Mouse (Mus musculus) neutrophil, adult 5-6 weeks (primary cell): ENCODE results near the gene Hist2h2be. TPM values are rescaled to one million over a fixed set of nuclear protein-coding genes. Genes with fewer than 3 reads are reported as not detected.
"Not testable (repeated sequence)": the region's sequence is repeated elsewhere in the genome, so short reads cannot be mapped to it uniquely, and the experiment has no call there.

Source experiments
- ATAC-seq: fragments of 151-379, 151-347 bp; 2 replicates; pipeline ENCODE4 v1.8.0; 2017; ENCODE audit warnings: mild to moderate bottlenecking, moderate TSS enrichment; ENCODE audit not compliant: insufficient number of reproducible peaks, poor library complexity, low FRiP score, severe bottlenecking; ENCODE audit errors: extremely low read depth
- total RNA-seq: library from RNA; stranded (forward); fragments of 200-1000 nt; gene quantifications from 2 replicates; pipeline ENCODE4 v1.2.3, GENCODE M21; 2017

The Hist2h2be gene
- total RNA-seq, 1 experiment from 2014 or later, result 21.3 TPM

DNA sequence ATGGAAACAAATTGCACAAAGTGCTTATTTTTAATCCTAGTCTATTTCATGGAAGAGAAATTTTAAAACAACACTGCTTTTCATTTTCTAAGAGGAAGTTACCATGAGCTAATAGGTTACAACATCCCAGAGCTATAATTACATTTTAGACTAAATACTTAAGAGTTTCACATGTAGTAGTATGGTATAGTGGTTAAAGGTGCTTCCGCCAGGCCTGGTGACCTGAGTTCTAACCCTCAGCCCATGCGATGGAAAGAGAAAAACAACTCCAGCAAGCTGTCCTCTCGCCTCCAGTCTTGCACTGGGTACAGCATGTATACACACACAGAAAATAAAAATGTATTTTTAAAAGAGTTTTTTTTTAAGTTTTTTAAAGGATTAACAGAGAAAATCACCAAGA, 30.9 kb downstream of the Hist2h2be start:
- peak; percentile 55; the same call in 1 of the 2 replicates for ATAC-seq

DNA sequence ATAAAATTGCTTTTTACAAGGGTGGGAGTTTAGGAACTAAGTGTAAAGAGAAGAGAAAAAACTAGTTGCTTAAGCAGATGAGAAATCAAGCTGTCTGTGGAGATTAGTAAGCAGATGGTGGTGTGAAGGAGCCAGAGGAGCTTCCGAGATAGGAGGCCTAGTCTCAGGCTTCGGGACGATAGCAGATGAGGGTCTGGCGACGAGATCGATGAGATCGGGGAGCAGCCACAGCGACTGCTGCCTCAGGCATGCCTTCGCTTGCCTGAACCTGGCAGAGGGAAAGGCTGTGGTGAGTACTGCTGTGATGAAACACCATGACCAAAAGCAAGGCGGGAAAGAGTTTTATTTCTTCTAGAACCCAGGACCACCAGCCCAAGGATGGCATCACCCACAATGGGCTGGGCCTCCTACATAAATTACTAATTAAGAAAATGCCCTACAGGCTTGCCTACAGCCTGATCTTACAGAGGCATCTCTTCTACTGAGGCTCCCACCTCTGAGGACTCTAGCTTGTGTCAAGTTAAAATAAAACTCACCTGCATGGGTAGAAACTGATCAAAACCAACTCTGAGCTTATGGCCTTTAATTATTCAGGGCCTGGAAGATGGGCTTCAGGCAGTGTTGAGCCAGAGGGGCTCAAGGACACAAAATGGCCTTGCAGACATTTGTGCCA, 33.9 kb downstream of the Hist2h2be start:
- no peak for ATAC-seq

- no peak for ATAC-seq
Observed at GRCm38 (mm10) chr3:96255926-96256593, 35.1 kb downstream of the Hist2h2be start.

DNA sequence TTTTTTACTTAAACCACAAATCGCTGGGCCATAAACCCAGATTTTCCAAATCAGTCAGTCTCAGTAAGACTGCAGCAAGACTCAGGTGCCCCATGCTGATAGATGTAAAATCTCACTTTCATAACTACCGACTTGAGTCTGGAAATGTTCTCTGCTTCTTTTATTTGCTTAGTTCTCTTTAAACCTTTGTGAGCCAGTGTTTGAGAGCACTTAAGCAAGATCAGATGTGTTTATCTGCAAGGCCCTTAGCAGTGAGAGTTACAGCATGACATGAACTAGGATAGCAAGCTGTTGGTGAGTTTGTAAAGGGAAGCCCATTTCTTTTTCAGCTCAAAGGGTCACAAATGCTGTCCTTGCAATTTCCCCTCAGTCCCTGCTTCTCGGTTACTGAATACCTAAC, 36.3 kb downstream of the Hist2h2be start:
- ATAC-seq, result no peak

DNA sequence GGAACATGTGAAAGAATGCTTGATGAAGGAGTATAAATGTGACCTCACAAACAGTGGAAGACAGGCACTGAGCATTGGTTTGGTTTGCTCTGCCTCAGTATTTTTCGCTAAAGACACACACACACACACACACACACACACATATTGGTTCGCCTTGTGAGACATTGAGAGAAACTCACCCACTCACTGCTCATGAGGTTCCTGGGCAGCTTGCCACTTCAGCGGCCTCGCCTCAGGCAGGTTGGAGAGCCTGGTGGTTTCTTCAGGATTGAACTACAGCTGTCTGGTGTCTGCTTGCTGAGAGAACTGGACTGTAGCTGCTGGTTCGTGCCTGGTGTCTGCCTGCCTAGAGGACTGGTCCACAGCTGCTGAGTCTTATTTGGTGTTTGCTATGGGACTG, 39.3 kb downstream of the Hist2h2be start:
- ATAC-seq, result no peak

- ATAC-seq, result no peak
Observed at GRCm38 (mm10) chr3:96261623-96262022, 40.7 kb downstream of the Hist2h2be start.

GRCm38 (mm10) chr3:96262216-96262875, 41.4 kb downstream of the Hist2h2be start:
- ATAC-seq, result peak; percentile 77

GRCm38 (mm10) chr3:96262979-96263550, 42.1 kb downstream of the Hist2h2be start, which contains the start of gene Hist2h4:
TSS of gene Hist2h4 (minus strand) at chr3:96263311.
- peak; percentile 74 for ATAC-seq

DNA sequence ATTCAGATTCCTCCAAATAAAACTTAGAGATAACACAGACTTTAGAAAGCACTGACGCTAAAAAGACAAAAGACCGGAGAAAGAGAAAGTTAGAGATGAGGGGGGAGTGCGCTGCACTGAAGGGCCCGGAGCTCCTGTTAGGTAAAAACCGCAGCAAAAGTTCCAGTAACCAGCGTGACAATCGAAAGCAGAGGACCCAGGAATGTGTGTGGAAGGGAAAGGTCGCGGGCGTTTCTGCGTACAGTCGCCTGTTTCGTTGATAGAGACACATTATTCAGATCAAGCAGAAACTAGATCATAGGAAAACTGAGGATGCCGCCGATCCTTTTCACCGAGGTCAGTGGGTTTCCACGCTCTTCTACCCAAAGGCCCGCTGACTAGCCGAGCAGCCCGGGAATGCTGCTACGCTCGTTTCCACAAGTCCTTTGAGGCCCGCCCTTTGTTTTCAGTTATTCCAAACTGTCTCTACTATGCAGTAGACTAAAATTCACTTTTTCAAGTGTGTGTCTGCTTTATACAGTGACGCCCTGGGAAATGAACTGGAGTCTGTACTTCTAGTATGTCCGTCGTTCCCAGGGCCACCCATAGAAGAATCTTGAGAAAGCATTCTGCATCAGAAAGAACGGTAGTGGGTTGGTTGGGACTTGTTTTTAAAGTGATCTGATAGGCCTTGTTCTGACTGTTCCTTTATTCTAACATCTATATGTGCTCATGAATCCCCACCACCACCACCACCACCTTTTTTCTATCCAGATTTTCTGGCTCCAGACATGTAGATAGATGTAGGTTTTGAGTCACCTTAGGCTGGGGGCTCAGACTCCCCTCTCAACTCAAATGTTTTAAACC, 42.9 kb downstream of the Hist2h2be start:
- ATAC-seq, result no peak

DNA sequence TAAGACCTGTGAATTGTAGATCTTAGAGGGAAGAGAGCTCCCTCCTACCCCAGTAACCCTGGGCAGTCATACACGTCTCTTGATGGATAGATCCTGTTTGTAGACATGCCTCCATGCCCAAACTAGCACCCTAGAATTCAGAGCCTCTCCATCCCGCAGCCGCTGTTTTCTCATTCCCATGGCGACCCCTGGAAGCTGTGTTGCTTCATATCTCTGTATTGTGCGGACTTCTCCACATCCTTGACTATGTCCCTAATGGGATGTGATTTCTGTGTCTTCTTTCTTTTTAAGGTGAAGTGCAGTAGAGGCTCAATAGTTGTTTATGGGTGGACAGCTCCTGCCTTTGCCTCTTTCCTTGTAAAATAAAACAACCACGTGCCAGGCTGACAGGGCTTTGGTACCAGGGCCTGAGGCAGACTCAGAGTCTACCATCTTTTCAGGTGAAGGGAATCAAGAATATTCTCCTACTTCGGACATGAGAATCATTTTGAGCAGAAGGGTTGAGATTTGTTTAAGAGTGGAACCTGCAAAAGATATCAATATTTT, 43.6 kb downstream of the Hist2h2be start:
- ATAC-seq, result no peak

DNA sequence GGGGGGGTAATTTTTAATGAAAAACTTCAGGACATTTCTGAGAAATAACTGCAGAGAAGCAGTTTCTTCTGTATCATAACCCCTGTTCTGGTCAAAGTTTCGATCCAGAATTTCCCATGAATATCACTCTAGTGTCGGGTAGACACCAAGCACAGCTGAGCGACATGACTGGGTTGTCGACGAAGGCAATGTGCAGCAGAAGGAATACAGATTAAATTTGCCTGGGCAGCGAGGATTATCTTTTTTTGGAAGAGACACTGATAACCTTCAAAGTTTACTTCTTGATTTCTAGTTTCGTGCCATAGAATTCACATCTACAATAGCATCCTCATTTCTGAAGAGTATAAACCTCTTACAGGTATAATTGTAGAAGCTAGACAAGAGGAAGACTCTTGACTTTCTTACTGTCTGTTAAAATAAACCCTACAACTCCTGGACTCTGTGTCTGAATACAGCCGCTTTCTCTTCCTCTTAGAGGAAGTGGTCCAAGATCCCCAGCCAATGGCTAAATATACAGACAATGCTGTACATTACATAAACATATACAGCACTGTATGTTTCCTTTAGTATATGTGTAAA, 45.3 kb downstream of the Hist2h2be start:
- ATAC-seq, result no peak

DNA sequence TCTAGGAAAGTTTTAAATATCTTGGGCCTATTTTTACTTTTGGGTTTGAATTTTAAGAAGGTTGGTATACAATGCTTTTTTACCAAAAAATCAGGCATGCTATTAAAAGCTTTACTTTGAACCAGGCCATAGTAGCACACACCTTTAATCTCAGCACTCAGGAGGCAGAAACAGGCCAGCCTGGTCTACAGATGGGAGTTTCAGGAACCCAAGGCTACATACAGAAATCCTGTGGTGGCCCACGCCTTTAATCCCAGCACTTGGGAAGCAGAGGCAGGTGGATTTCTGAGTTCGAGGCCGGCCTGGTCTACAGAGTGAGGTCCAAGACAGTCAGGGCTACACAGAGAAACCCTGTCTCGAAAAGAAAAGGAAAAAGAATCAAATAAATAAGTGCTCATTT, 46.6 kb downstream of the Hist2h2be start:
- no peak for ATAC-seq

DNA sequence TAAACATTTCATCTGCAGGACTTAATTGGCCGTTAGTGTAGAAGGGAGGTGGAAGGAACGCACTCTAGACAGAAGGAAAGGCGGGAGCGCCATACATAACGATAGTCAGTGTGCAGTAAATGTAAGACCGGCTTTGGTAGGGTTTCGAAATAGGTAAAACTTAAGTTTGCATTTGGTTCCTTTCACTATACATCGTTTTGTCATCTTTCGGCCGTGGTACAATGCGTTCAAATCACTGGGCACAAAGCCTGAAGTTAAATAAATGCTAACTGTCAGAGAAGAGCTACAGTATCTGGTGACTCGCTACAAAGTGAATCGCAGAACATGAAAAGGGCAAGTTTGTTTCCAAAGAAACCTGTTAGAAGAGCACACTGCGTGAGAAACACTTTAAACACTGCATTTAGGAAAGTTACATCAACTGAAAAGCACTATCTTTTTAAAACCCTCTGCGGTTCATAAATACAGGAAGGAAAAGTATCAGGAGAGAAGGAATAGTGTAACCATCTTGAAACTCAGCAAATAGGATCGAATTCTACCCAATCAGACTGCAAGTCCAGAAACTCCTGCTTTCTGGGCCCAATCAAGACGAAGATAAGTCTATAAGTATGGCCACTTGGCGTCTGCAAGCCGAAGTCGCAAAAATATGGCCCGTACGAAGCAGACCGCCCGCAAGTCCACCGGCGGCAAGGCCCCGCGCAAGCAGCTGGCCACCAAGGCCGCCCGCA, 47.3 kb downstream of the Hist2h2be start, which contains the start of gene Hist2h3b:
Hist2h3b (plus strand) TSS at position 604 of the 725 bp plus-strand sequence.
- ATAC-seq, result peak; percentile 43; the same call in 1 of the 2 replicates

DNA sequence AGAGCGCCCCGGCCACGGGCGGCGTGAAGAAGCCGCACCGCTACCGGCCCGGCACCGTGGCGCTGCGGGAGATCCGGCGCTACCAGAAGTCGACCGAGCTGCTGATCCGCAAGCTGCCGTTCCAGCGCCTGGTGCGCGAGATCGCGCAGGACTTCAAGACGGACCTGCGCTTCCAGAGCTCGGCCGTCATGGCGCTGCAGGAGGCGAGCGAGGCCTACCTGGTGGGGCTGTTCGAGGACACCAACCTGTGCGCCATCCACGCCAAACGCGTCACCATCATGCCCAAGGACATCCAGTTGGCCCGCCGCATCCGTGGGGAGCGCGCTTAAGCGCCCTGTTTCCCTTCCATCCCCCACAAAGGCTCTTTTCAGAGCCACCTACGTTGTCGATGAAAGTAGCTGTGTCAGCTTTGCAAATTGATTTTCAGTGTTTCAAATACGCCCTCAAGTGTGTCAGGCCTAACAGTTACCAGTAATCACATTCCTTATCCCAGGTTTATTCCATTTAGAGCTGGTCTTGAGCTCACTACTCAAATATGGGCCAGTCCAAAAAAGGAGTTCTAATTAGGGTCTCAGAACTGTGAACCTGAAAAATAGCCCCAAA, 48.0 kb downstream of the Hist2h2be start:
- not testable (repeated sequence) for ATAC-seq

GRCm38 (mm10) chr3:96269511-96270474, 48.9 kb downstream of the Hist2h2be start, which contains the start of gene Hist2h2bb:
TSS of gene Hist2h2bb (plus strand) at chr3:96269752.
- ATAC-seq, result peak; percentile 97
